Mouse (Mus musculus) adrenal gland, postnatal 4 days (tissue): ENCODE results near the gene Ndc1. TPM values are rescaled to one million over a fixed set of nuclear protein-coding genes. Genes with fewer than 3 reads are reported as not detected.
"Not testable (repeated sequence)": the region's sequence is repeated elsewhere in the genome, so short reads cannot be mapped to it uniquely, and the experiment has no call there.

Source experiments
- DNase-seq, 2 experiments: peaks; one replicate each; pipeline ENCODE4 v3.0.0; 2021 to 2022; ENCODE audit warnings: low spot score in 2 of 2, mixed read lengths in 2 of 2
- long read RNA-seq, 2 experiments: library from polyadenylated mRNA; stranded (forward); transcript quantifications; one replicate each; pipeline ENCODE4 v2.0.0; 2021
- total RNA-seq, 2 experiments: library from RNA; stranded (reverse); gene quantifications; 2 replicates each; pipeline ENCODE4 v1.2.3; 2021

Ndc1 gene
- 10 to 100 TPM; 17.8 to 20.6 TPM for total RNA-seq
- long read RNA-seq, experiment 1, full-length matches to known transcripts: 3 of 4 reads
- long read RNA-seq, experiment 1, partial matches to known transcripts: 0 of 4 reads
- long read RNA-seq, experiment 1, other reads (novel, unspliced or antisense): 1 of 4 reads
- long read RNA-seq, experiment 2, full-length matches to known transcripts: 9 of 16 reads
- long read RNA-seq, experiment 2, partial matches to known transcripts: 5 of 16 reads
- long read RNA-seq, experiment 2, other reads (novel, unspliced or antisense): 2 of 16 reads

GRCm38 (mm10) chr4:107367567-107368314, at the start of gene Ndc1:
Gene Ndc1 (plus strand): TSS chr4:107367784.
- peak; percentile 77 to 80 for DNase-seq

DNA sequence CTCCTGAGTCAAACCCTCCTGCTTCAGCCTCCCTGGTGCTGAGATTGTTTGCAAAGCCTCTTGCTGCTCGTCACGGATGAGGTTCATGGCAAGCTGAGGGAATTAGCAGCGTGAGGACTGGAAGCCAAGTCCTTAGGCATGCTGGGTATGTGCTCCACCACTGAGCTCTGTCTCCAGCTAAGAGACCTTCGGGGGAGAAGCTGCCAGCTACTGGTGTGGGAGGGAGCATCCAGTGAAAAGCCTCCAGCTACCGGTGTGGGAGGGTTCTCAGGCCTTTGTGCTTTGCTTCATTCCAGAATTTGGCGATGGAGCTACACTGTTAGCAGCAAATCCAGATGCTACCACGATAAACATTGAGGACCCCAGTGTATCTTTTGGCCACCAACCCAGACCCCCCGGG, 48.9 kb upstream of the Ndc1 start:
- DNase-seq: no peak

DNA sequence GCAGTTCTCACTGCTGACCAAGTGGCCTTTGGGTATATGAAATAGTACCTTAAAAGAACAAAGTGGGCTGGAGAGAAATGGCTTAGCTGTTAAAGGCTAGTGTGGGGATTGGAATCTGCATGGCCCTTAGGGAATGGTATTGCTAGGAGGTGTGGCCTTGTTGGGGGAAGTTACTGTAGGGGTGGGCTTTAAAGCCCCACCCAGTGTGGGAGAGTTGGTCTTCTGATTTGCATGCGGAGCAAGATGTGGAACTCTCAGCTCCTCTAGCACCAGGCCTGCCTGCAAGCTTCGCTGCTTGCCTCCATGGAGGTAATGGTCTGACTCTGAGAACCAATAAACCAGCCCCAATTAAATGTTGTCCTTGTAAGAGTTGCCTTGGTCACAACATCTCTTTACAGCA, 46.5 kb upstream of the Ndc1 start:
- DNase-seq: no peak

- DNase-seq: no peak
Observed at GRCm38 (mm10) chr4:107323113-107323512, 44.5 kb upstream of the Ndc1 start.

GRCm38 (mm10) chr4:107328530-107328929, 39.1 kb upstream of the Ndc1 start:
- DNase-seq: no peak

- no peak for DNase-seq
Observed at GRCm38 (mm10) chr4:107333514-107333913, 34.1 kb upstream of the Ndc1 start.

DNA sequence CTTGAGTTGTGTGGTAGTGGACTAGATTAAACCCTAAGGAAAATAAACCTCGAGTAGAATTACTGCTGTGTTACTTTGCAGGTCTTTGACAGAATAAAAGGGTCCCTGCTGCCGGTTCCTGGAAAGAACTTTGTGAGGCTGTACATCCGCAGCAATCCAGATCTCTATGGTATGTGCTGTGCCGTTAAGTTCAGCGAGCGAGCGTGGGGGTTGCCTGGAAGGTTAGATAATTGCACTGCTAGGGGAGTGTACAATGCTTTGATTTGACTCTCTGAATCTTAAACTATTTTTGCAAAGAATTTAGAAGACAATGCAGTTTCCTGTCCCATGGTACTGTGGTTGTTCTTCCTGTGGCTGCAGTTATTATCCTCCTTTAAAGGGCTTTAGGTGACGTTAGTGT, 31.2 kb upstream of the Ndc1 start:
- DNase-seq: no peak

DNA sequence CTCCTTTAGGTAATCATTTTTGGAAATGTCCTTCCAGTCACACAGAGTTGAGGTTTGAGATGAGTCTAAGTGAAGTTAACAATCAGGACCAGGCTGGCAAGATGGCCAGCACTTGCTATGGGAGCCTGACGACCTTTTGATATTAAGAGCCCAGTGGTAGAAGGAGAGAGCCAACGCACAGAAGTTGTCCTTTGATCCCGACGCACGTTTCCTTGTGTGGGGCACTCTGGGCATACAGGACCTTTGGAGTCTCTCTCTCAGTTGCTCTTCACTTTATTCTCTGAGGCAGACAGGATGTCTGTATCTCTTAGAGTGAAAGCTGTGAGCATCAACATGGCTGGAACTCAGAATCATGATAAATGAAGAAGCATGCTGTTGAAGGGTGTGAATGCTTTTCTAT, 30.1 kb upstream of the Ndc1 start:
- DNase-seq: no peak

GRCm38 (mm10) chr4:107341354-107341753, 26.2 kb upstream of the Ndc1 start:
- DNase-seq: no peak

- DNase-seq: no peak
Observed at GRCm38 (mm10) chr4:107344612-107345011, 23.0 kb upstream of the Ndc1 start.

- DNase-seq: no peak
Observed at GRCm38 (mm10) chr4:107347221-107347620, 20.4 kb upstream of the Ndc1 start.

DNA sequence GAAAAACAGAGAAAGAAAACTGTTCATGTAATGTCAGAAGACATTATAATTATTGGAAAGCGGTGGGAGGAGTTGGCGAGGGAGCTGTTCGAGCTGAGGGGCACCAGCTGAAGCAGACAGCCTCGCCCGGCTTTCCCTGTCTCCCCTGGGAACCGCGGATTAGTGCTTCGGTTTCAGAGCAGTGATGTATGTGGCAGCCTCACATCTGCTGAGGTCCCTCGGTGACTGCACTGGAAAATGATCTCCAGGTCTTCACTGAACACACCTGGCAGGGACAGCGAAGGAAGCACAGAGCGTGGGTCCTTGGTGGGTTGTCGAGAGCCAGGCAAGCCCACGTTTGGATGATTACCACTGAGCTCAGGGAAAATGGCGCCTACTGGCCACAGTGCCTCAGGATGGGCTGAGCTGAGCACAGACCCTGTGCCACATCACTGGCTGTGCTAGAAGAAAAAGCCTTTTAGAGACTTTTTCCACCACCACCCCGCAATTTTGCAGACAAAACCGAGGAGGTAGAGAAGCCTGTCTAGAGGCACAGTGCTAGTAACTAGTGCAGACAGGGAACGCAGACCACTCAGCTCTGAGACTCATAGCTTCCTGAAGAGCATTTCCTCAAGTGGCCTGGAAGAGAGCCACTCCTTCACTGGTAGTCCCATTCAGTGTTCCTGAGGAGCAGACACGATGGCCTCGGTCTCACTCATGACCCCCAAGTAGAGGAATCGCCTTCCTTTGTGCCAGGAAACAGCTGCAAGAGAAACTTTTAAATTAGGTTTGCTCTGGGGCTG, 18.9 kb upstream of the Ndc1 start:
- no peak for DNase-seq

DNA sequence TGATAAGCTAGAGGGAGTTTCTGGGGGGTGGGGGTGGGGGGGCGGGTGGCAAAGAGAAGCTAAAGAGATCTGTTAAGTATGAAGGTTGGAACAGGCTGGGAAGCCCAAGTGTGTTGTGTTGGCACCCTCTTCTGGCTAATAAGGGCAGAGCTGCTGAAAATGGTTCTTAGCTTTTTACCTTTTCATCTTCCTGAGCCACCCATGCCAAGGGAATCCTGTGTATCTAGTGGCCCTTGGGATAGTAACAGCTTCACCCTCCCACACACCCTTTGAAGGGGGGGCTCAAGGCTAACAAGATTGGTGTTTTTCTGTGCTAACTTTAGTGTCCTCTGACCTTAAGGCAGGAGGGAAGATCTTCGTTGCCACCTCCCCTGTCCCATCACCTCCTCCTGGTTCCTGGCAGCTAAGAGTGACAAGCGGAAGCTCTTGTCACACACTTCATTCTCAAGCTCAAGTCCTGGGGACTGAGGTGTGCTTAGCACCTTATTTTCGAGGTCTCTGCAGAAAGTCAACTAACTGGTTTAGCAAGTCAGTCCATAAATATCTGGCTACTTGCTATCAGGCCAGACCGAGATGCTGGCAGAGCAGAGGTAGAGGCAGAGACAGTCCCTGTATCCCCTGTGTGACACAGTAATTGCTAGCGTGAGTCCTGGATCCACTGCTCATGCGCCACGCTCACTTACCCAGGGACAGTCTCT, 18.1 kb upstream of the Ndc1 start:
- no peak for DNase-seq

DNA sequence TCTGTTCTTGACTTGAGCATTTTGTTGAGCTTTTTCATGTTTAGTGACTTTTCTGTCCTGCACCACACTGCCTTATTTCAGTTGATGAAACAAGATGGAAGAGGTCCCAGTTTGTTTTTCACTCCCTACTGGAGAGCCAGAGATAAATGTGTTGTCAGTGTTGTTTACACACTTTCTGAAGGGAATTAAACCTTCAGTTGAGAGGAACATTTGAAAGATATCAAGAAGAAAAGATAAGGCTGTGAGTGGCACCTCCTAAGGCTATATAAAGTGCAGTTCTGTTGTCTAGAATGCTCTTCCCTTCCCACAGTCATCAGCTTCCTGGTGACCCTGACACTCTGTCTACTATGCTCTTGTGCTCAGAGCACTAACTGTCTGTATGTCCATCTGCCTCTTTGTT, 16.2 kb upstream of the Ndc1 start:
- no peak for DNase-seq

DNA sequence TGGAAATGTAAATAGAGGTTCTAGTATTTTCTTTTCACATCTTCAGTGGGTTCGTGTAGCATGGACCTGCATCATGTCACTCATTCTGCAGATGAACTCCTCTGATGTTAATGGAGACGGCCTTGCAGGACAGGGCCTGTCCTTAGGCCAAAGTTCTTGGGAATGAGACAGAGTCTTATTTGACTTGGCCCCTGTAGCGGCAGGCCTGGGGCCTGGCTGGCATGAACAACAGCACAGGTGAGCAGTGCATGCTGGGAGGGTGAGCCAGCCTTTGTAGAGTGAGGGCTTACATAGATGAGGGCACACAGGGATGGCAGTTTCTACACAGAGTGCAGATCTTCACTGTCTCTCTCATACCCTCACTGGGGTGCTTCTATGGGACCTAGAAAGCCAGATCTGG, 14.0 kb upstream of the Ndc1 start:
- no peak for DNase-seq

GRCm38 (mm10) chr4:107354126-107354525, 13.5 kb upstream of the Ndc1 start:
- no peak for DNase-seq

GRCm38 (mm10) chr4:107354543-107354942, 13.0 kb upstream of the Ndc1 start:
- DNase-seq: no peak

GRCm38 (mm10) chr4:107357172-107357571, 10.4 kb upstream of the Ndc1 start:
- DNase-seq: not testable (repeated sequence)

GRCm38 (mm10) chr4:107358460-107358859, 9.1 kb upstream of the Ndc1 start:
- DNase-seq: no peak

DNA sequence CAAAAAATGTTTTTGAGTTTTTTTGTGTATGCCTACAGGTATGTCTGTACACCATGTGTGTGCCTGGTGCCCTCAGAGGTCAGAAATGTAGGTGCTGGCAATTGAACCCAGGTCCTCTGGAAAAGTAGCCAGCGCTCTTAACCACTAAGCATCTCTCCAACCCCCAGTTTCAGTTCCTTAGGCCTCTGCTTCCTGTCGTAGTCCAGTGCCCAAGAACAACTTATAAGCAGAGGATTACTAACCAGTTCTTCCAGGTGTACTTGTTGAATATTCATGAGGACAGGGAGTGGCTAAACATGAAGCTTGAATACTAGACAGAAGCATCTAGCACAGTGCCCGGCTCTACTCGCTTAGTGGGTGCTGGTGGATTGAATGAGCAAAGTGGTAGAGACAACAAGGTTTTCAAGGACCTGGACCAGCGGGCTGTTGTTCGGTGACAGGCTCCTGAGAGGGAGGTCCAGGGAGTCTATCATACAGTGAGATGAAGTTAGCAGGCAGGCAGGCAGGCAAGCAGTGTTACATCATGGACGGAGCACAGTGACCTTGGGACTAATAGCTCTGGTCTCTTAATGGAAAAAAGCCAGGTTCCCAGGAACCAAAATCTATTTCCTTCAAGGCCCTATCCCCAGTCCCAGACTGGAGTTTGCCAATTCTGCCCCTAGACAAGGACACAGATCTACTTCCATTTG, 7.0 kb upstream of the Ndc1 start:
- no peak for DNase-seq

DNA sequence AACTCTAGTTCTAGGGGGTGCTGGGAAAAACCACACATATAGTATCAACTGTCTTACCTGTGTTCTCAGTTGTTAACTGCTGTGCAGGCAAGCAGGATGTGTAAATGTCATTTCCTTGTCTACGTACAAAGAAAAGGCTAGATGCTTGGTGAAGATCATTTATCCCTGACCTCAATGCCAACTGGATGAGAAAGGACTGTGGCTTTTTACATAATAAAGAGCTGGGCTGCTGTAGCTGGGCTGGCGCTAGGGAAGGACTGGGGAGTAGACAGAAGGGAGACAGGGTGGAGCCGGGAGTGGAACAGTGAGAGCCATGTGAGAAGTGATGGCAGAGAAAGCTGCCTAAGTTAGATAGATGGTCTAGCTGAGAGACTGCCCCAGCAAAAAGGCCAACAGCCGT, 4.8 kb upstream of the Ndc1 start:
- no peak for DNase-seq
